Mouse (Mus musculus): ENCODE results near the gene Nodal. TPM values are rescaled to one million over a fixed set of nuclear protein-coding genes. Genes with fewer than 3 reads are reported as not detected.

Gene Nodal
- polyA plus RNA-seq, 1 experiment, result 52.2 TPM

- no peaks in the 10 kb centered on the region for H3K9me3 ChIP-seq (replicated peaks; ENCODE audit: control insufficient read depth, insufficient read depth, low read length, poor library complexity, severe bottlenecking)
- no peaks in the 10 kb centered on the region for H3K36me3 ChIP-seq (ENCODE audit: control insufficient read depth, insufficient read depth, low read length, poor library complexity, severe bottlenecking)
- no peaks in the 10 kb centered on the region for H3K4me1 ChIP-seq (ENCODE audit: control insufficient read depth, insufficient read depth, low read length)
- H3K4me3 ChIP-seq (ENCODE audit: low read depth, low read length), result no peak overlapping the region
- no peak overlapping the region for H3K9ac ChIP-seq (ENCODE audit: low read depth, poor library complexity, severe bottlenecking)
- H3K27me3 ChIP-seq (ENCODE audit: control insufficient read depth, insufficient read depth, low read length, poor library complexity, severe bottlenecking), result no peaks in the 10 kb centered on the region
- TF ChIP-seq EP300 (IDR thresholded peaks at IDR 0.05; ENCODE audit: insufficient read depth, low read depth, low read length) (no peak), POLR2A (IDR thresholded peaks at IDR 0.05; ENCODE audit: insufficient read depth, low read length) (no peak), CTCF (IDR thresholded peaks at IDR 0.05; ENCODE audit: low read depth, low read length) (no peak)
- no peak overlapping the region for H3K27ac ChIP-seq (ENCODE audit: insufficient read depth, low read length)
Measured at GRCm38 (mm10) chr10:61390148-61390547, 27.6 kb upstream of the Nodal start.

- H3K9ac ChIP-seq (ENCODE audit: low read depth, poor library complexity, severe bottlenecking), result no peak overlapping the region
- no peaks in the 10 kb centered on the region for H3K4me1 ChIP-seq (ENCODE audit: control insufficient read depth, insufficient read depth, low read length)
- no peak overlapping the region for H3K4me3 ChIP-seq (ENCODE audit: low read depth, low read length)
- H3K9me3 ChIP-seq (replicated peaks; ENCODE audit: control insufficient read depth, insufficient read depth, low read length, poor library complexity, severe bottlenecking), result no peaks in the 10 kb centered on the region
- H3K27ac ChIP-seq (ENCODE audit: insufficient read depth, low read length), result no peak overlapping the region
- TF ChIP-seq CTCF (IDR thresholded peaks at IDR 0.05; ENCODE audit: low read depth, low read length), result no peak
- TF ChIP-seq EP300 (IDR thresholded peaks at IDR 0.05; ENCODE audit: insufficient read depth, low read depth, low read length), result no peak
- no peak for TF ChIP-seq POLR2A (IDR thresholded peaks at IDR 0.05; ENCODE audit: insufficient read depth, low read length)
- no peaks in the 10 kb centered on the region for H3K36me3 ChIP-seq (ENCODE audit: control insufficient read depth, insufficient read depth, low read length, poor library complexity, severe bottlenecking)
- no peaks in the 10 kb centered on the region for H3K27me3 ChIP-seq (ENCODE audit: control insufficient read depth, insufficient read depth, low read length, poor library complexity, severe bottlenecking)
Measured at GRCm38 (mm10) chr10:61392584-61392983, 25.2 kb upstream of the Nodal start.

GRCm38 (mm10) chr10:61394476-61395136, 23.2 kb upstream of the Nodal start:
- Histone ChIP-seq H3K9ac (ENCODE audit: low read depth, poor library complexity, severe bottlenecking) (no peak overlapping the region), H3K27ac (ENCODE audit: insufficient read depth, low read length) (no peak overlapping the region)

GRCm38 (mm10) chr10:61398125-61398524, 19.6 kb upstream of the Nodal start:
- no peaks in the 10 kb centered on the region for H3K36me3 ChIP-seq (ENCODE audit: control insufficient read depth, insufficient read depth, low read length, poor library complexity, severe bottlenecking)
- H3K4me3 ChIP-seq (ENCODE audit: low read depth, low read length), result no peak overlapping the region
- no peak overlapping the region for H3K27ac ChIP-seq (ENCODE audit: insufficient read depth, low read length)
- no peak overlapping the region for H3K9ac ChIP-seq (ENCODE audit: low read depth, poor library complexity, severe bottlenecking)
- TF ChIP-seq EP300 (IDR thresholded peaks at IDR 0.05; ENCODE audit: insufficient read depth, low read depth, low read length) (no peak), POLR2A (IDR thresholded peaks at IDR 0.05; ENCODE audit: insufficient read depth, low read length) (no peak), CTCF (IDR thresholded peaks at IDR 0.05; ENCODE audit: low read depth, low read length) (no peak)
- no peaks in the 10 kb centered on the region for H3K4me1 ChIP-seq (ENCODE audit: control insufficient read depth, insufficient read depth, low read length)
- H3K9me3 ChIP-seq (replicated peaks; ENCODE audit: control insufficient read depth, insufficient read depth, low read length, poor library complexity, severe bottlenecking), result no peaks in the 10 kb centered on the region
- no peaks in the 10 kb centered on the region for H3K27me3 ChIP-seq (ENCODE audit: control insufficient read depth, insufficient read depth, low read length, poor library complexity, severe bottlenecking)

More at GRCm38 (mm10) chr10:61394476-61395136, 23.2 kb upstream of the Nodal start:
- H3K36me3 ChIP-seq (ENCODE audit: control insufficient read depth, insufficient read depth, low read length, poor library complexity, severe bottlenecking), result no peaks in the 10 kb centered on the region
- TF ChIP-seq CTCF (IDR thresholded peaks at IDR 0.05; ENCODE audit: low read depth, low read length) (no peak), EP300 (IDR thresholded peaks at IDR 0.05; ENCODE audit: insufficient read depth, low read depth, low read length) (peak; percentile 87; the same call in 1 of the 2 replicates)
- no peaks in the 10 kb centered on the region for H3K27me3 ChIP-seq (ENCODE audit: control insufficient read depth, insufficient read depth, low read length, poor library complexity, severe bottlenecking)
- no peaks in the 10 kb centered on the region for H3K9me3 ChIP-seq (replicated peaks; ENCODE audit: control insufficient read depth, insufficient read depth, low read length, poor library complexity, severe bottlenecking)
- H3K4me1 ChIP-seq (ENCODE audit: control insufficient read depth, insufficient read depth, low read length), result no peaks in the 10 kb centered on the region
- H3K4me3 ChIP-seq (ENCODE audit: low read depth, low read length), result 0 out of 2 replicates have a peak overlapping the region, but pooled peaks have one; percentile 14

GRCm38 (mm10) chr10:61399156-61399734, 18.5 kb upstream of the Nodal start:
- TF ChIP-seq EP300 (IDR thresholded peaks at IDR 0.05; ENCODE audit: insufficient read depth, low read depth, low read length) (0 out of 2 replicates have a peak, but pooled peaks have one; percentile 26), CTCF (IDR thresholded peaks at IDR 0.05; ENCODE audit: low read depth, low read length) (peak; percentile 97), POLR2A (IDR thresholded peaks at IDR 0.05; ENCODE audit: insufficient read depth, low read length) (no peak)
- H3K9ac ChIP-seq (ENCODE audit: low read depth, poor library complexity, severe bottlenecking), result no peak overlapping the region
- no peak overlapping the region for H3K4me3 ChIP-seq (ENCODE audit: low read depth, low read length)
- H3K4me1 ChIP-seq (ENCODE audit: control insufficient read depth, insufficient read depth, low read length), result no peaks in the 10 kb centered on the region
- H3K36me3 ChIP-seq (ENCODE audit: control insufficient read depth, insufficient read depth, low read length, poor library complexity, severe bottlenecking), result no peaks in the 10 kb centered on the region
- H3K27ac ChIP-seq (ENCODE audit: insufficient read depth, low read length), result no peak overlapping the region
- H3K9me3 ChIP-seq (replicated peaks; ENCODE audit: control insufficient read depth, insufficient read depth, low read length, poor library complexity, severe bottlenecking), result no peaks in the 10 kb centered on the region
- H3K27me3 ChIP-seq (ENCODE audit: control insufficient read depth, insufficient read depth, low read length, poor library complexity, severe bottlenecking), result no peaks in the 10 kb centered on the region

GRCm38 (mm10) chr10:61400407-61400806, 17.4 kb upstream of the Nodal start:
- Histone ChIP-seq H3K9me3 (replicated peaks; ENCODE audit: control insufficient read depth, insufficient read depth, low read length, poor library complexity, severe bottlenecking) (no peaks in the 10 kb centered on the region), H3K27ac (ENCODE audit: insufficient read depth, low read length) (no peak overlapping the region), H3K4me3 (ENCODE audit: low read depth, low read length) (no peak overlapping the region), H3K27me3 (ENCODE audit: control insufficient read depth, insufficient read depth, low read length, poor library complexity, severe bottlenecking) (no peaks in the 10 kb centered on the region), H3K9ac (ENCODE audit: low read depth, poor library complexity, severe bottlenecking) (no peak overlapping the region), H3K4me1 (ENCODE audit: control insufficient read depth, insufficient read depth, low read length) (no peaks in the 10 kb centered on the region), H3K36me3 (ENCODE audit: control insufficient read depth, insufficient read depth, low read length, poor library complexity, severe bottlenecking) (no peaks in the 10 kb centered on the region)
- TF ChIP-seq POLR2A (IDR thresholded peaks at IDR 0.05; ENCODE audit: insufficient read depth, low read length) (no peak), EP300 (IDR thresholded peaks at IDR 0.05; ENCODE audit: insufficient read depth, low read depth, low read length) (no peak), CTCF (IDR thresholded peaks at IDR 0.05; ENCODE audit: low read depth, low read length) (no peak)

Data from ES-Bruce4 (cell line).